Mouse (Mus musculus): Measurements from ENCODE around the gene Cd22.

DNA sequence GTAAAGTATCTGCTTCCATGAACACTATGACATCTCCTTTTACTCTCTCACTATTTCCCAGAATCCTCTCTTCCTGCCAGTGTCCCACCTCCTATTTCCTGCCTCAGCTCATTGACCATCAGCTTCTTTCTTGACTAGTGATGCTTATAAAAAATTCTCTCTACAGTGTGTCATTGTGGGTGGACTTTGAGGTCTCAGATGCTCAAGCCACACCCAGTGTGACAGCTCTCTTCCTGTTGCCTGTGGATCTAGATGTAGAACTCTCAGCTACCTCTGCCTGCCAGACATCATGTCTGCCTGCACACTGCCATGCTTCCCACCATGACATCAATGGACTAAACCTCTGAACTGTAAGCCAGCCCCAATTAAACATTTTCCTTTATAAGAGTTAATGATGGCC lies 42.9 kb downstream of the Cd22 start:
- TF ChIP-seq CTCF (conservative IDR thresholded peaks at IDR 0.05; ENCODE audit: insufficient read depth, insufficient read length, low read depth, low read length) (no peak), POLR2A (IDR thresholded peaks at IDR 0.05; ENCODE audit: low read depth, low read length) (no peak)

Data from kidney, adult 2 months (tissue).